Mouse (Mus musculus): Measurements from ENCODE around the gene Gm20388.
"Not testable (repeated sequence)": the region's sequence is repeated elsewhere in the genome, so short reads cannot be mapped to it uniquely, and the experiment has no call there.

DNA sequence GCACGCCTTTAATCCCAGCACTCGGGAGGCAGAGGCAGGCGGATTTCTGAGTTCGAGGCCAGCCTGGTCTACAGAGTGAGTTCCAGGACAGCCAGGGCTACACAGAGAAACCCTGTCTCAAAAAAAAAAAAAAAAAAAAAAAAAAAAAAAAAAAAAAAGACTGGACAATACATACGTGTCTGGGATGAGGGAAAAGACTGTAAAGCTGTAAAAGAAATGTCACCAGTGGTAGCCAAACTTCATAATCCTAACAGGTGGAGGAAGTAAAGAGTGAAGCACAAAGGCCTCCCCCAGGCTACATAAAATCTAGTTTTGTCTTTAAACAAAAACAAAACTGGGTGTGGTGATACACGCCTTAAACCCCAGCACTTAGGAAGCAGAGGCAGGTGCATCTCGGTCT lies 4103.7 kb downstream of the Gm20388 start:
- not testable (repeated sequence) for TF ChIP-seq CTCF (IDR thresholded peaks at IDR 0.05; ENCODE audit: borderline replicate concordance, insufficient read depth, low read depth, low read length); POLR2A (IDR thresholded peaks at IDR 0.05; ENCODE audit: borderline replicate concordance, insufficient read depth, low read length)
